Mouse (Mus musculus): ENCODE results near the gene Gzmb.

DNA sequence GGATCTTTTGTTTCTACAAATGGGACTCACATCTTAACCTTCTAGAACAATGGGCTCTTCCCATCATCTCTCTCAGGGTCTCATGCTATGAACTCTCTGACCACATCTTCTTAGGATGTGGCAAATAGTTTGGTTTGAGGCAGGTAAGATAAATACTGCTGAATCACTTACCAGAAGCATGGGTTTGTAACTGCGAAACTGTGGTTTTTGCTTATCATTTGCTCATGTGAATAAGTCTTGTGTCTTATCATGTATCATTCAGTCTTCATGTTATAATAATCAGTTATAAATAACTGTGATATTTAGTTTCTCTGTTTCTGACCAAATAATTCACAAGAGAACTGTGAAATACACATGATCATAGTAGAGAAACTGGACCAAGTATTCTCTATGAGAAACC, 4.0 kb upstream of the Gzmb start:
- TF ChIP-seq GATA1 (IDR thresholded peaks at IDR 0.05; ENCODE audit: low read length) (no peak), TAL1 (IDR thresholded peaks at IDR 0.05; ENCODE audit: low read length) (no peak)

All from erythroblast, embryonic 14.5 days (primary cell).